Mouse (Mus musculus): ENCODE results near the gene Osbp2. TPM values are rescaled to one million over a fixed set of nuclear protein-coding genes. Genes with fewer than 3 reads are reported as not detected.

Gene Osbp2
- 3.6 and 3.7 TPM in 2 replicates for polyA plus RNA-seq (2012; rRNA removed)

DNA sequence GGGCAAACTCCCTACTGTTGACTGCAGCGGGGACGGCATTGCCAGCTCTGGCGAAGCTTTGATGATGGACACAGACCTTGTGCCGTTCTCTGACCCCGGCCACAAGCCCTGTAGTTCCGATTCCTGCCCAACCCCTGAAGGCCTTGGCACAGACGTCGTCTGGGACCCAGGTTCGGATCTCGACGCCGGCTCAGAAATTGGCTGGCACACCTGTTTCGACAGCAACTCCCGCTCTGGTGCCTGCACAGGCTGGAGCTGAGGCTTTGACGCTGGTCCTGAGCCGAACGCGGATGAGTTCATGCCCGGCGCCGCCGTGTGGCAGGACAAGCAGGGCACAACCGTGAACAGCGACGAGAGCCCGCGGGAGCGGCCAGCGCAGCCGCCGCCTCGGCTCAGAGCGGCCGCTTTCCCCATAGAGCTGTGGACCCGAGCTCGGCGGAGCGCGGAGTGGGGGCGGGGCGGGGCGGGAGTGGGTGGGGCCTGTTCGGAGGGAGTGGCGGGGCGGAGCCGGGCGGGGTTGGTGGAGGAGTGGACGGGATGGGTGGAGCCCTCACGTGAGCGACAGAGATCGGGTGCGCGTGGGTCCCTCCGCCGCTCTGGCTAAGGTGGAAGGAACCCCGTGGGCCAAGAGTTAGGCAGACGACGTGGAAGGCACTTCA, at the start of gene Osbp2:
TSS of gene Osbp2 (minus strand) at position 450 of the 659 bp plus-strand sequence.

DNA sequence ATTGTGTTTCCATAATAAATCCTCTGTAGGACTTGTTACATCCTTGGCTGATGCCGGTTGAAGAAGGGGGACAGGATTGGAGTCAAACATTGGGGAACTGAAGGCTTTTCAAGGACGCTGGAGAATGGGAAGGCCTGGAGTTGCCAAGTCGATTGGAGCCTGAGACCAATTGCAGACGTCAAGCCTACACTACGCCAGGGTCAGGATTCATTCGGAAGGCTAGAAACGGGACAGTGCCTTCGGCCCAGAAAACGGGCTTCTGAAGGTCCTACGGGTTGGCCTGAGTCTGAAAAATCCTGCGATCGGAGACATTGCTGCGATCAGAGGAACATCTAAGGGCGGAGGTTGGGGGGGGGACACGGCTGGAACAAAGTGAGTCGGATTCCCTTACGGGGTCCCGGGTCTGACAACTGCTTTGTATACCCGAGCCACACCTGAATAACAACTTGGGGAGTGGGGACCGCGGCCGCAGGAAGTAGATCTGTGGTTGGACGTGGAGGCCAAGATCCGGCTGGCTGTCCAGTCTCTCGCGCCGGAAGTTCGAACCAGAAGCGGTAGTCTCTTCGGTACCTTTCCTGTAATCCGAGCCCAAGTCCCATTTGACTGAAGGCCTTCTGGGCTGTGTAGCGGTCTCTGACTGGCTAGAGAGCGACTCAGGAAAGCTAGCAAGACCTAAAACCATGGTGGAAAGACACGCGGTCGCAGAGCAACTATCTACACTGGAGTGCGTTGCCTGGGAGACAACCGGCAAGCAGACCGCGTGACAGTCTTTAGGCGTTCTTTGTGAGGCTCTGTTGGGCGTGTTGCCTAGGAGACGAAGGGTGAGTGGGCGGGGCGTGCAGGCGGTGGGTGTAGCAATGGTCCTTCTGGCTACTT, 30.9 kb upstream of the Osbp2 start, which contains the start of the genes 4921536K21Rik and Dusp18:
TSS of gene 4921536K21Rik (minus strand) at position 693 of the 876 bp plus-strand sequence.
TSS of gene Dusp18 (plus strand) at position 835 of the 876 bp plus-strand sequence.

Other genes starting within 250 kb of the Osbp2 start
- gene Morc2a, start 214.7 kb downstream of the Osbp2 start, polyA plus RNA-seq (2012; rRNA removed): 13.7 and 15.3 TPM in 2 replicates
- gene 4921536K21Rik, start 31.2 kb upstream of the Osbp2 start, polyA plus RNA-seq (2012; rRNA removed): 0.68 and 0.71 TPM in 2 replicates
- 9.6 and 12.0 TPM in 2 replicates for gene Dusp18, start 31.3 kb upstream of the Osbp2 start, polyA plus RNA-seq (2012; rRNA removed)
- 38.2 and 46.2 TPM in 2 replicates for gene Slc35e4, start 50.8 kb upstream of the Osbp2 start, polyA plus RNA-seq (2012; rRNA removed)
- gene Tcn2, start 68.3 kb upstream of the Osbp2 start, polyA plus RNA-seq (2012; rRNA removed): 122 and 149 TPM in 2 replicates
- 46.4 and 53.7 TPM in 2 replicates for gene Pes1, start 100.1 kb upstream of the Osbp2 start, polyA plus RNA-seq (2012; rRNA removed)
- gene 4930556J24Rik, start 112.9 kb upstream of the Osbp2 start, polyA plus RNA-seq (2012; rRNA removed): not detected in 2 replicates
- gene Gal3st1, start 119.7 kb upstream of the Osbp2 start, polyA plus RNA-seq (2012; rRNA removed): 6.3 and 7.7 TPM in 2 replicates
- gene Sec14l4, start 167.6 kb upstream of the Osbp2 start, polyA plus RNA-seq (2012; rRNA removed): 0.78 and 1.3 TPM in 2 replicates
- 17.7 and 26.0 TPM in 2 replicates for gene Sec14l3, start 200.9 kb upstream of the Osbp2 start, polyA plus RNA-seq (2012; rRNA removed)
- 15.7 and 20.6 TPM in 2 replicates for gene Mtfp1, start 231.5 kb upstream of the Osbp2 start, polyA plus RNA-seq (2012; rRNA removed)

Data from ovary, adult 2 months (tissue).